Mouse (Mus musculus): ENCODE data around the gene Obsl1. TPM values are rescaled to one million over a fixed set of nuclear protein-coding genes. Genes with fewer than 3 reads are reported as not detected.

Gene Obsl1
- polyA plus RNA-seq, 1 experiment = 6.2 TPM

- H3K27ac ChIP-seq (ENCODE audit: control insufficient read depth, insufficient read depth, low read depth, low read length, poor library complexity) = no peak within 1 kb of the TSS
- H3K4me3 ChIP-seq (replicated peaks; ENCODE audit: control insufficient read depth, low read depth, low read length) = peak within 1 kb of the TSS; percentile 82
- peaks cover 2% of the 10 kb centered on the region; the same call in 1 of the 2 replicates for H3K4me1 ChIP-seq (ENCODE audit: control insufficient read depth, insufficient read depth, low read length)
- WGBS = 6% methylated on average over 28 of the region's 28 CpGs
- TF ChIP-seq CTCF (IDR thresholded peaks at IDR 0.05; ENCODE audit: control insufficient read depth, insufficient read depth, low read length) (no peak), POLR2A (IDR thresholded peaks at IDR 0.05; ENCODE audit: borderline replicate concordance, control insufficient read depth, low read depth, low read length) (peak; percentile 82; the same call in 1 of the 2 replicates)
These were observed 70.5 kb downstream of the Obsl1 start, which contains the start of gene Gmppa for GRCm38 (mm10) chr1:75435475-75436328. TSS of gene Gmppa (plus strand) at chr1:75435930.

Other genes with a start within 250 kb of the Obsl1 start
- gene Ptprn, start 241.9 kb downstream of the Obsl1 start, polyA plus RNA-seq (2011; ENCODE audit: insufficient read depth, insufficient read length, low replicate concordance, missing spikeins) = 1.4 and 4.2 TPM in 2 replicates
- gene Resp18, start 228.0 kb downstream of the Obsl1 start, polyA plus RNA-seq (2011; ENCODE audit: insufficient read depth, insufficient read length, low replicate concordance, missing spikeins) = not detected in 2 replicates
- gene Dnpep, start 188.5 kb downstream of the Obsl1 start, polyA plus RNA-seq (2011; ENCODE audit: insufficient read depth, insufficient read length, low replicate concordance, missing spikeins) = 9.2 and 21.3 TPM in 2 replicates
- gene Des, start 146.1 kb downstream of the Obsl1 start, polyA plus RNA-seq (2011; ENCODE audit: insufficient read depth, insufficient read length, low replicate concordance, missing spikeins) = 2.1 and 8.8 TPM in 2 replicates
- 18.1 TPM in 2 replicates for gene Speg, start 131.2 kb downstream of the Obsl1 start, polyA plus RNA-seq (2011; ENCODE audit: insufficient read depth, insufficient read length, low replicate concordance, missing spikeins)
- gene Gmppa, start 70.5 kb downstream of the Obsl1 start, polyA plus RNA-seq (2011; ENCODE audit: insufficient read depth, insufficient read length, low replicate concordance, missing spikeins) = 21.8 and 53.9 TPM in 2 replicates
- gene Asic4, start 56.0 kb downstream of the Obsl1 start, polyA plus RNA-seq (2011; ENCODE audit: insufficient read depth, insufficient read length, low replicate concordance, missing spikeins) = not detected in 2 replicates
- gene Chpf, start 27.1 kb downstream of the Obsl1 start, polyA plus RNA-seq (2011; ENCODE audit: insufficient read depth, insufficient read length, low replicate concordance, missing spikeins) = 2.1 and 4.7 TPM in 2 replicates
- not detected in 2 replicates for gene Tmem198, start 26.9 kb downstream of the Obsl1 start, polyA plus RNA-seq (2011; ENCODE audit: insufficient read depth, insufficient read length, low replicate concordance, missing spikeins)
- not detected in 2 replicates for gene Inha, start 625 bp upstream of the Obsl1 start, polyA plus RNA-seq (2011; ENCODE audit: insufficient read depth, insufficient read length, low replicate concordance, missing spikeins)
- 22.7 and 27.1 TPM in 2 replicates for gene Stk11ip, start 15.1 kb upstream of the Obsl1 start, polyA plus RNA-seq (2011; ENCODE audit: insufficient read depth, insufficient read length, low replicate concordance, missing spikeins)
- gene Slc4a3, start 39.8 kb upstream of the Obsl1 start, polyA plus RNA-seq (2011; ENCODE audit: insufficient read depth, insufficient read length, low replicate concordance, missing spikeins) = 0.59 and 8.0 TPM in 2 replicates